Mouse (Mus musculus): ENCODE measurements at regions not wholly inside any gene's neighbourhood (a gene's known extent, or its start where the extent isn't known, plus 50 kb on each side); places are given as distances from the start of the nearest gene placed in this dataset.

- TF ChIP-seq POLR2A (IDR thresholded peaks at IDR 0.05; ENCODE audit: low read depth, low read length) = no peak
- TF ChIP-seq CTCF (IDR thresholded peaks at IDR 0.05; ENCODE audit: borderline replicate concordance, insufficient read depth, low read length) = no peak
Observed at GRCm38 (mm10) chr3:148572493-148572892, 417.9 kb downstream of the Adgrl2 start.

Data from embryonic fibroblast, embryonic 13.5 days (primary cell).